Mouse (Mus musculus): Measurements from ENCODE around the gene Panx2. TPM values are rescaled to one million over a fixed set of nuclear protein-coding genes. Genes with fewer than 3 reads are reported as not detected.

Panx2 gene
- total and polyA plus RNA-seq, 2 experiments from 2014 or later, result 6.3 to 10.7 TPM

DNA sequence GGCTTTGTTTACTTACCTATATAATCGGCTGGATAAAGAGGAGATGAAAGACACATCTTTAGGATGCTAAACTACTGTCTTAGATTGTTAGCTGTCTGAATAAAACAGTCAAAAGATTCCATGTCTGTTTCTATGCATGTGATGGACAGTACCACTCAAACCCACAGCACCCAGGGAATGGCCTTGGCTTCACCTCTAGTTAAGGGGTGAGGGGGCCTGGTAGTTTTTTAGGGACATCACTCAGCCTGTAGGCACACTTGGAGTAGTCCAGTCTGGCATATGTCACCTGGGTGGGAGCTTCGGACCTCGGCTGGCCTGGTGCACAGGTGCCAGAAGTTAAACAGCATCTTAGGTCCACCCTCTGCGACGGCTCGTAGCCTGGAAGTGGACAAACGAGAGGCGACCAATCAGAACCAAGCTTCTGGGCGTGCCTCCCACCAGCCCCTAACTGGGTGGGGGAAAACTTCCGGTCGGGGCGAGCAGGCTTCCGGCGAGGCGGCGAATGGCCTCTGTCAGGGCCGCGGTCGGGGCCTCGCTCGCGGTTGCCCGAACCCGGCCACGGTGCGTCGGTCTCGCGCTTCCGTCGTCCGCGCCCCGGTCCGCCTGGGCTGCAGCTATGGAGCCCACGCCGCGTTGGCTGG lies 29.2 kb downstream of the Panx2 start, which contains the start of gene Selenoo:
Gene Selenoo (plus strand): TSS at position 478 of the 641 bp plus-strand sequence.
- Histone ChIP-seq H3K36me3 (ENCODE audit: insufficient read depth) (peaks cover 35% of the 10 kb centered on the region), H3K4me1 (ENCODE audit: insufficient read depth) (peaks cover 8% of the 10 kb centered on the region; the same call in 1 of the 2 replicates), H3K9ac (peak within 1 kb of the TSS; percentile 88), H3K27ac (ENCODE audit: low read depth, low read length) (peak within 1 kb of the TSS; percentile 84), H3K27me3 (ENCODE audit: insufficient read depth, low read length) (no peaks in the 10 kb centered on the region), H3K9me3 (ENCODE audit: low read length) (no peaks in the 10 kb centered on the region), H3K4me2 (ENCODE audit: low read depth) (peak within 1 kb of the TSS; percentile 94), H3K4me3 (ENCODE audit: low read depth, low read length) (peak within 1 kb of the TSS; percentile 97)
- peak; percentile 90 for DNase-seq
- WGBS, result 3% methylated on average over 38 of the region's 38 CpGs
- TF ChIP-seq CTCF (IDR thresholded peaks at IDR 0.05; ENCODE audit: low read depth), result no peak
- ATAC-seq, result peak; percentile 96

DNA sequence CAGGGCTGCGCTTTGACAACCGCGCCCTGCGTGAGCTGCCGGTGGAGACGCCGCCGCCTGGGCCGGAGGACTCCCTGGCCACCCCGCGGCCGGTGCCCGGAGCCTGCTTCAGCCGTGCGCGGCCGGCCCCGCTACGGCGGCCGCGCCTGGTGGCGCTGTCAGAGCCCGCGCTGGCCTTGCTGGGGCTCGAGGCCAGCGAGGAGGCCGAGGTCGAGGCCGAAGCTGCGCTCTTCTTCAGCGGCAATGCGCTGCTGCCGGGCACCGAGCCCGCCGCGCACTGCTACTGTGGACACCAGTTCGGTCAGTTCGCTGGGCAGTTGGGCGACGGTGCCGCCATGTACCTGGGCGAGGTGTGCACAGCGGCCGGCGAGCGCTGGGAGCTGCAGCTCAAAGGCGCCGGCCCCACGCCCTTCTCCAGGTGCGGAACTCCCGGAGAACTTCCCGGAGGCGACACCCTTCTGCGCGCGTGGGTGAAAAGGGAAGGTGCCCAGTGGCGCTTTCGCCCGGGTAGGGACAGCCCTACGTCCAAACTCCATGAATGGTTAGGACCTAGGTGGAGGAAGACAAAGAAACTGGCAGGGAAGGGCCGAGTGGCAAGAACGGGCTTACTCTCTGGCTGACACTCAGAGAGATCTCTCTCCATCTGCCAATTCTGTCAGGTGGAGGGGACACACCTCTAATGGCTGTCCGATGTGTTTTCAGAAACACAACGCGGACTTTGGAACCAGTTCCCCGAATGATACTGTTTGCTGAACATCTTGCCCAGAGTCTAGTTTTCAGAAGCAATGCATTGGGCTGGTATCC lies 29.9 kb downstream of the Panx2 start:
- WGBS, result 2% methylated on average over 68 of the region's 68 CpGs

DNA sequence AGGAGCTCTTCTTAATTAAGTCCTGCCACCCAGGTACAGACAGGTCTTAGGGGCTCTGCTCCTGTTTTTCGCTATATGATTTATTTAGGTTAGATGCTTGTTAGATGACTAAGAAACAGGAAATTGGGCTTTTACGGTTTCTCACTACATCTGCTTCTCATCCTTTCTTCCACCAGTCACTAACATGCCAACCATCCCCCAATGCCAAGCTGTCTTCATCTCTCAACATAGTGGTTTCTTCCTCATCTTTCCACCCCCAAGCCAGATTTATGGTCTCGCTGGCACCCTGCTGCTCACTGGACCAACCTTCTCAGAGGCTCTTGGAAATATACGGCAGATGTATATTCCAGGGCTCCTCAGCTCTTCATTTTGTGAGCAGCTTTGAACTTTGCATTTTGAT lies 31.1 kb downstream of the Panx2 start:
- peaks cover 36% of the 10 kb centered on the region for H3K36me3 ChIP-seq (ENCODE audit: insufficient read depth)
- ATAC-seq (no peak), DNase-seq (no peak)
- H3K4me3 ChIP-seq (ENCODE audit: low read depth, low read length), result no peak overlapping the region
- H3K4me1 ChIP-seq (ENCODE audit: insufficient read depth), result peaks cover 8% of the 10 kb centered on the region; the same call in 1 of the 2 replicates
- no peaks in the 10 kb centered on the region for H3K9me3 ChIP-seq (ENCODE audit: low read length)
- H3K4me2 ChIP-seq (ENCODE audit: low read depth), result peak overlapping the region; percentile 94; the same call in 1 of the 2 replicates
- H3K27ac ChIP-seq (ENCODE audit: low read depth, low read length), result no peak overlapping the region
- no peak for TF ChIP-seq CTCF (IDR thresholded peaks at IDR 0.05; ENCODE audit: low read depth)
- WGBS, result 85% methylated on average over 4 of the region's 4 CpGs
- H3K27me3 ChIP-seq (ENCODE audit: insufficient read depth, low read length), result no peaks in the 10 kb centered on the region
- no peak overlapping the region for H3K9ac ChIP-seq

More for the DNA sequence above, 29.9 kb downstream of the Panx2 start:
- Histone ChIP-seq H3K4me2 (ENCODE audit: low read depth) (peak overlapping the region; percentile 94), H3K9me3 (ENCODE audit: low read length) (no peaks in the 10 kb centered on the region), H3K27me3 (ENCODE audit: insufficient read depth, low read length) (no peaks in the 10 kb centered on the region), H3K4me1 (ENCODE audit: insufficient read depth) (peaks cover 8% of the 10 kb centered on the region; the same call in 1 of the 2 replicates), H3K9ac (peak overlapping the region; percentile 88), H3K27ac (ENCODE audit: low read depth, low read length) (peak overlapping the region; percentile 84), H3K36me3 (ENCODE audit: insufficient read depth) (peaks cover 35% of the 10 kb centered on the region), H3K4me3 (ENCODE audit: low read depth, low read length) (peak overlapping the region; percentile 97)
- TF ChIP-seq CTCF (IDR thresholded peaks at IDR 0.05; ENCODE audit: low read depth), result no peak
- ATAC-seq (peak; percentile 67), DNase-seq (peak; percentile 33)

DNA sequence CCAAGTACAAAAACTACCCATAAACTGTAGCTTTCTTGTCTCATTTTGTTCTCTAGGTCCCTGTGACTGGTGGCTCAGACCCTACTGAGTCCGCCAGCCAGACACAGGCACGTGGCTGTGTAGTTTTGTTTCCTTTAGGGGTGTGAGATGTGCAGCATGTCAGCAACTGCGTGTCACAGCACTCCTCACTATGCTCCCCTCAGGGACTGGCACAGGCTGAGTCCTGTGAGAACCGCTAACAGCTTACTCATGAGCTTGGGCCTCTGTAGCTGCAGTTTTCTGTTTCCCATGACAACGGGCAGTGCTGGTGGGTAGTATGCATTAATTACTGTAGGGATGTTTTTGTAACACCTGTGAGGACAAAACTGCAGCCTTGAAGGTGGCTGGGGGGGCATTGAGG lies 32.6 kb downstream of the Panx2 start:
- TF ChIP-seq CTCF (IDR thresholded peaks at IDR 0.05; ENCODE audit: low read depth), result no peak
- no peaks in the 10 kb centered on the region for H3K27me3 ChIP-seq (ENCODE audit: insufficient read depth, low read length)
- WGBS, result 82% methylated on average over 5 of the region's 5 CpGs
- no peak overlapping the region for H3K9ac ChIP-seq
- H3K4me1 ChIP-seq (ENCODE audit: insufficient read depth), result peaks cover 8% of the 10 kb centered on the region; the same call in 1 of the 2 replicates
- ATAC-seq (no peak), DNase-seq (no peak)
- no peak overlapping the region for H3K27ac ChIP-seq (ENCODE audit: low read depth, low read length)
- H3K36me3 ChIP-seq (ENCODE audit: insufficient read depth), result peaks cover 45% of the 10 kb centered on the region
- no peaks in the 10 kb centered on the region for H3K9me3 ChIP-seq (ENCODE audit: low read length)
- H3K4me3 ChIP-seq (ENCODE audit: low read depth, low read length), result no peak overlapping the region
- H3K4me2 ChIP-seq (ENCODE audit: low read depth), result no peak overlapping the region

DNA sequence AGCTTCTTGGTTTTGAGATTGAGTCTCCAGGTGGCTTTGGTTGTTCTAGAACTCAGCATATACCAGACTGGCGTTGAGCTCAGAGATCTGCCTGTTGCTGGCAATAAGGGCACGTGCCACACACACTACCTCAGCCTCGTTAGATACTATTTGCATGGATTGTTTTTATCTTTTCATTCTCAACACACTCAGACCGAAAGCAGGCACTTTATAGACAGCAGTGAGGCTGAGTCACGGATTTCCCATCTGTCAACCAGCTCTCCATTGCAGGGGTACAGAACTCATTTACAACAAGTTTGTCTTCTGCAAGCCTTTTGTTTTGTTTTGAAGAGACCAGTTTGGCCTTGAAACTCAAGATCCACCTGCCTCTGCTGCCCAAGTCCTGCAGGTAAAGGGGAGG lies 37.9 kb downstream of the Panx2 start:
- DNase-seq, result no peak
- no peak overlapping the region for H3K4me3 ChIP-seq (ENCODE audit: low read depth, low read length)
- no peak overlapping the region for H3K4me2 ChIP-seq (ENCODE audit: low read depth)
- H3K9ac ChIP-seq, result no peak overlapping the region
- peaks cover 94% of the 10 kb centered on the region for H3K36me3 ChIP-seq (ENCODE audit: insufficient read depth)
- no peak for ATAC-seq
- no peaks in the 10 kb centered on the region for H3K4me1 ChIP-seq (ENCODE audit: insufficient read depth)
- H3K27me3 ChIP-seq (ENCODE audit: insufficient read depth, low read length), result no peaks in the 10 kb centered on the region
- no peaks in the 10 kb centered on the region for H3K9me3 ChIP-seq (ENCODE audit: low read length)
- TF ChIP-seq CTCF (IDR thresholded peaks at IDR 0.05; ENCODE audit: low read depth), result no peak
- WGBS, result 73% methylated on average over 5 of the region's 5 CpGs
- H3K27ac ChIP-seq (ENCODE audit: low read depth, low read length), result no peak overlapping the region

DNA sequence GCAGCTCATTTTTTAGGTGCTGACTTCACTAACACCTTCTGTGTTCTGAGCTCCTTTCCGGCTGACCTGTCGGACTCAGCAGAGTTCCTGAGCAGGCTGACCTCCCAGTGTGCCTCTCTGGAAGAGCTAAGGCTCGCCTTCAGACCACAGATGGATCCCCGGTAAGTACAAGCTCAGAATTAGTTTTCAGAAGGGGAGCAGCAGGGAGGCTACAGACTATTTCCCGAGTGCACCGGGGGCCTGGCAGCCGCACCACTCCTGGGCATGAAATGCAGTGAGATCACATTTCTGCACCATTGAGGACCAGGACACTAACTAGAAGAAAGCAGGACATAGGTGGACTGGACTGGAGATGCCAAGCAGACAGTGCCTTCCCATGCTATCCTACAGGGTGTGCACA lies 39.1 kb downstream of the Panx2 start:
- Histone ChIP-seq H3K4me1 (ENCODE audit: insufficient read depth) (no peaks in the 10 kb centered on the region), H3K27ac (ENCODE audit: low read depth, low read length) (no peak overlapping the region), H3K27me3 (ENCODE audit: insufficient read depth, low read length) (no peaks in the 10 kb centered on the region), H3K4me2 (ENCODE audit: low read depth) (no peak overlapping the region), H3K36me3 (ENCODE audit: insufficient read depth) (peaks cover 95% of the 10 kb centered on the region), H3K4me3 (ENCODE audit: low read depth, low read length) (no peak overlapping the region), H3K9ac (no peak overlapping the region), H3K9me3 (ENCODE audit: low read length) (no peaks in the 10 kb centered on the region)
- DNase-seq (no peak), ATAC-seq (no peak)
- TF ChIP-seq CTCF (IDR thresholded peaks at IDR 0.05; ENCODE audit: low read depth), result no peak
- WGBS, result 89% methylated on average over 7 of the region's 7 CpGs

DNA sequence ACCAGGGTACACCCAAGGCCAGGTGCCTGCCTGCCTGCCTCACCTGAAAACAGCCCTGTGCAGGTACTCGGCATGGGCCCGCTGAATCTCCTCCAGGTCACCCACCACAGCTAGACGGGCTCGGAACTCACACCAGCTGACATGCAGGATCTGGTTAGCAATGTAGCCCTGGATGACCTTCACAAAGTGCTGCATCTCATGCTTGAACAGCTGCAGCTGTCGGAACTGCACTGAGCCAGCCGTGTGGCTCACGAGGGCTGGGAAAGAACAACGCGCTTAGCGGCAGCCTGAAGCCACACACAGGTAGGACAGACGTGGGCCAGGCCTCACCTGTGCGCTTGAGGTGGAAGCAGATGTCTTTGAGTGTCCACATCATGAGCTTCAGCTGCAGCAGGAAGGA lies 41.3 kb downstream of the Panx2 start:
- H3K27me3 ChIP-seq (ENCODE audit: insufficient read depth, low read length), result no peaks in the 10 kb centered on the region
- no peaks in the 10 kb centered on the region for H3K4me1 ChIP-seq (ENCODE audit: insufficient read depth)
- H3K4me2 ChIP-seq (ENCODE audit: low read depth), result no peak overlapping the region
- TF ChIP-seq CTCF (IDR thresholded peaks at IDR 0.05; ENCODE audit: low read depth), result no peak
- H3K4me3 ChIP-seq (ENCODE audit: low read depth, low read length), result no peak overlapping the region
- no peaks in the 10 kb centered on the region for H3K9me3 ChIP-seq (ENCODE audit: low read length)
- ATAC-seq (no peak), DNase-seq (no peak)
- no peak overlapping the region for H3K27ac ChIP-seq (ENCODE audit: low read depth, low read length)
- H3K9ac ChIP-seq, result no peak overlapping the region
- peaks cover 95% of the 10 kb centered on the region for H3K36me3 ChIP-seq (ENCODE audit: insufficient read depth)
- 95% methylated on average over 12 of the region's 12 CpGs for WGBS
